Mouse (Mus musculus) thymus, postnatal 0 days (tissue): ENCODE measurements around the gene Vip. TPM values are rescaled to one million over a fixed set of nuclear protein-coding genes. Genes with fewer than 3 reads are reported as not detected.

Experiments
- DNase-seq: peaks from one replicate; pipeline ENCODE4 v3.0.0-alpha.2; 2015; ENCODE audit warnings: low spot score
- polyA plus RNA-seq: library from polyadenylated mRNA; unstranded; fragments of >200 nt; fragmentation: Nextera tagmentation; extraction: Ambion mirVana; gene quantifications from 2 replicates; pipeline ENCODE4 v1.2.1, GENCODE M21; 2015

Gene Vip
- polyA plus RNA-seq = 0.32 and 0.51 TPM in 2 replicates

DNA sequence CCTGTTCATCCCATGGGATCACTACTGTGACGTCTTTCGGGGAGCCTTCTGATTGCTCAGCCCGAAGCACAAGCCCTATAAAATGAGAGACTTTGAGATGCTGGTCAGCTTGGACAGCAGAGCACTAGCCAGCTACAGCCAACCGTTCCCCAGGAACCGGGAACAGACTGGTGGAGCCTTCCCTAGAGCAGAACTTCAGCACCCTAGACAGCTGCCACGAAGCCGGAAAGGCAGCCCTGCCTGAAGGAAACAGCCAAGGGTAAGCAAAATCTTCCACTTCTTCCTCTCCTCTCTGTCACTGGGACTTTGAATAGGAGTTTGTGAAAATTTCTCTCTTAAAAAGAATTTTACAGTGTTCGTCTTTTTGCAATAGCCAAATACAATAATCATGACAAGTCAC, at the start of gene Vip:
Gene Vip, plus strand, starts transcription at position 107 of the 400 bp plus-strand sequence.
- DNase-seq = no peak

DNA sequence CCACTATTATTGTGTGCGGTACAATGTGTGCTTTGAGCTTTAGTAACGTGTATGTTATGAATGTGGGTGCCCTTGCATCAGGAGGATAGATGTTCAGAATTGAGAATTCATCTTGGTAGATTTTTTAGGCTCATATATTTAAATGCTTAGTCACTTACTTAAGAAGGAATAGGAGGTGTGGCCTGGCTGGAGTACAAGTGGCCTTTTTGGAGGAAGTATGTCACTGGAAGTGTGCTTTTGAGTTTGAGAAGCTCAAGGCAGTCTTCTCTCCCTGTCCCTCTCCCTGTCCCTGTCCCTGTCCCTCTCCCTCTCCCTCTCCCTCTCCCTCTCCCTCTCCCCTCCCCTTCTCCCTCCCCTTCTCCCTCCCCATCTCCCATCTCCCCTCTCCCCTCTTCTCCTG, 48.0 kb upstream of the Vip start:
- no peak for DNase-seq

DNA sequence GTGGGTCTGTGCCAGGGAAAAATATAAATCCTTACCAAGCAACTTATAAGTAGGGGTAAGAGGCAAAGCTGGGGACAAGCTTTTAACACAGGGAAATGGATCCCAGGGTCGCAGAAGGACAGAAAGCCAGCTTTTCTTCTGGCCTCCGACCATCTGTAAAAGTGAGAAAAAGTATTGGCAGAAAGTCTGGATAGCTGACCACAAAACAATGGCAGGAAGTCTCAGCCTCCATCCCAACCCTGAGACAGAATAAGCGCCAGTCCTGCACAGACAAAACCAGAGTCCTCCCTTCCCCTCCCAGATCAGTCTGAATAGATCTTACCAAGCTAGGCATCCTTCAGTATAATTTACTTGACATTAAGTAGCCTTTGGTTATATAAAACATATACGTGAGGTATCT, 47.0 kb upstream of the Vip start:
- no peak for DNase-seq

DNA sequence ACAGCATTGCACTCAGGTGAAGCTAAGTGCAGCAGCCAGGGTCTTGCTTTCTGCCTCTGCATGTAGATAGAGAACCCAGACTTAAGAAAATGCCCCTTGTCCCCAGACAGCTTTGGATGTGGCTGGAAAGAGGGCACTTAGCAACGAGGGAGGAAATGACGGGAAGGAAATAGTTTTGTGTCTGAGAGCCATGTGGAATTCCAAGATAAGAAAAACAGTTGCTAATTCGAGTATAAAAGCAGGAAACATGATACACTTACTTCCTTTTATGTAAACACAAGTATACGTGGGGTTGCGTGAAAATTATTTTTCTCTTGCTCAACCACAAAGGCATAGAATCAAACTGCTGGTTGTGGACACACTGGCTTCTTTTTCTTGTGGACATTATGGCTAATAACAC, 45.6 kb upstream of the Vip start, which contains the start of gene Myct1:
Gene Myct1, plus strand, starts transcription at position 312 of the 400 bp plus-strand sequence.
- no peak for DNase-seq

DNA sequence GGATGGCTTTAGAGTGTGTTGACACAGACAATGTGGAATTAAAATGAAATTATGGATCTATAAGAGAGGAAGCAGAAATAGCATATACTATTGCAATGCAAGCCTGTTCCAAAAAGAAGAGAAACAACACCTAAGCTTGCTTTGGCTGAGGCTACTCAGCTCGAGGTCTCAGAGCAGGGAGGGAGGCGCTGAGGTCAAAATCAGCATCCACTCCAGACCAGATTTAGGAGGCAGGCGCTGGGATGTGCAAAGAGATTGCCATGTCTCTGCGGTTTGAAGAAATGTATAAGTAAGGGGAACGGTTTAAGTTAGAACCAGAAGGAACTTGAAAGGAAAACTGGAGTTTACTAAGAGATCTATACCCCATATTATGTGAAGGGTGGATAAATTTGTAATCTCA, 44.6 kb upstream of the Vip start:
- no peak for DNase-seq

DNA sequence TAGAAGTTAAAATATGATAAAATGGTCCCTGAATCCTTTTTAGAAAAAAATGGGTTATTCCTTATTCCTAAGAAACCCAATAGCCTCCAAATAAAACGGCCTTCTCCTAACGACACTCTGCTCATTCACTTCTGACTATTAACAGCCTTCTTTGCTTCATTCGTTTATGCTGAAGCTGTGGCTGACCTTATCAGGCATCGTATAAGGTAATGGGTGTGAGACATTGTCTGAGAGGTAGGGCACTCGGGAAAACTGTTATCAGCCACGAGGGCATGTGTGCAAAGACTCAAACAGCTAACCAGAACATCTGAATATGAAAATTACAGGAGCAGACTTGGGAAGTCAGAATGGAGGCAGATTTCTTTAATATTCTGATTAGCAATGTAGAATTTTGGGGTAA, 42.5 kb upstream of the Vip start:
- no peak for DNase-seq

DNA sequence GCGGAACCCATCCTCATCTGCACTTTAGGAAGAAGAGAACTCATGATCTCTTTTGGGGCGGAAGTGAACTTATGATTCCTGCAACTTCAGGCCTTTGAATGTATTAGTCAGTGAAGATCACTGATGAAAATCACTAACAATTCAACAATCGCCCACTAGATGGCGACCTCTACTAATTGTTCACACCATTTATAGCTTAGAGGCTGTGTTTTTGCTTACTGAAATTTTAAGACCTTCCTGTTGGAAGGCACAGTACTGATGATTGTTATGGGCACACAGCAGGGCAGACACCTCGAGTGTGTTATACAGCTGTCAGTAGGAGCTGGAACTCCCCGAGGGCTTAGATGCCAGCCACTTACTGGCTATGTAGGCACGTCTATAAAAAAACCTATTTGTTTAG, 38.9 kb upstream of the Vip start:
- DNase-seq = peak; percentile 55

DNA sequence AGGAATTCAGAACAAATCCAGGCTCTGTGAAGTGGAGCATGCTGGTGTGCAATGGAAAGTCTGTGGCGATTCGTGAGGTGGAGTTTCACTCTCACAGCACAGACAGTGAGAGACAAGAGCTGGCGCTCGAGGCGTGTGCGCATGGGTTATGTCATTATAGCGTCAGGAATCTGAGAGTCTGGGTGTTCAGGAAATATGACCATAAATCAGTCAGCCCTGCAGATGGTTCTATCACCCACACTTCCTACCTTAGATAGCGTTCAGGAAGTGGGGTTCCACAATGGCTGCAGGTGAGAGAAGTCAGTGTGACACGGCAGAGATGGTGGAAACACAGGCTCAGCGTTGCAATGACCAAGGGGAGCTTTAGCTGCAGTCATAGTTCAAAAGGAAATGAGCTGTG, 35.5 kb upstream of the Vip start:
- no peak for DNase-seq

DNA sequence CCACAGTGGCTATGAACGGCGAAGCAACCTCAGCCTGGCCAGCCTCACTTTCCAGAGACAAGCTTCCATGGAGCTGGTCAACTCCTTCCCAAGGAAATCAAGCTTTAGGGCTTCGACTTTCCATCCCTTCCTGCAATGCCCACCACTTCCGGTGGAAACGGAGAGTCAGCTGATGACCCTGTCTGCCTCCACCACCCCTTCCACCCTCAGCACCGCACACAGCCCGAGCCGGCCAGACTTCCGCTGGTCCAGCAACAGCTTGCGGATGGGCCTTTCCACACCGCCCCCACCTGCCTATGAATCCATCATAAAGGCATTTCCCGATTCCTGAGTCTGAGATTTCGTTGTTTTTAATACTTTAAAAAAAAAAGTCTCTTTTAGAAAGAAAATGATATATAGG, 34.6 kb upstream of the Vip start:
- no peak for DNase-seq

DNA sequence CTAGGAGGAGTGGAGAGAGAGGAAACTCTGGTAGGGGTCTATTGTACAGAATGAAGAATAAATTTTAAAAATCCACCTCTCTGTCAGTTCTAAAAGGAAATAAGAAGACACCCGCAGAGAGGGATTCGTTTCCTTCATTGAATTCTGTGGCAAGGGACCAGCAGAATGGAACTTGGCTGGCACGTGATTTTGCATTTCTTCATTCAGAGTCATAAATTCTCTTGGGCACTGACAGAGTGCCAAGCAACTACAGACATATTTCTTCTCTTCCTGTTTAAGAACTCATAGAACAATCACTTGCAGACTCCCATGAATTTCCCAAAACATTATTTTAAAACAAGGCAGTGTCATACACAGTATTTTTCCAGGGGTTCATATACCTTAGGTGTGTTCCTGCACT, 30.1 kb upstream of the Vip start:
- no peak for DNase-seq

DNA sequence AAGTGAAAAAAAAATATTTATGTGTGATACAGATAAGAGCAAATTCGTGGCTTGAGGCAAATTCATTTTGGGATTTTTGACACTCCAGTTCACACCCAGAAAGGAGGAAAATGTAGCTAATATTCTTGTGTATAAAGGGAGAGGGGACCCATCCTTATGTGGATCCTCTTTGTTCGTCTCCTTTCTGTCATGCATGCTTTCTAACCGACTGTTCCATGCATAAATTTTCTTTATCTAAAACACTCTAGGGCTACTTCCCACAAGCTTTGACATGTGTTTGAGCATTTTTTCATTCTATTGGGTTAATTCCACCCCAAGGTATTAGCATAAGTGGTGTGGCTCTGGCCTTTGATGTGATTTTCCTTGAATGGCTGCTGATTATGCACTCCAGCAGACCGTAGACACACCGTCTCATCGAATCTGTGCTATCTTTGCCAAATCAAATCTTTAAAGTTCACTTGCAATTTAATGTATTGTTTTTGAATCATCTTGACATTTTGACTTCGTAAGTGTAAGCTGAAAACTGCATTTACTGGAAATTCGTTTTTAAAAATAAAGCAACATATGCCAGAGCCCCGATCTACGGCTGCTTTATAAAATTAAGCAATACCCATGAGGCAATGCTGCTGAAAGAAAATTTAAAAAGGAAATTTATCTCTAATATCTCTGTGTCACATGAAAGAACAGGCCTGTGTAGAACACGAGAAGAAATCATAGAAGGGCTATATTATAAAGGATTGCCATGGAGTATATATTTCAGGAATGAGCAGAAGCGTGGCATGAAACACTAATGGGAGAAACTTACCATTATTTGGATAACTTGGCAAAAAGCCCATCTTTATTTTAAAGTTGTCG, 23.6 kb upstream of the Vip start:
- no peak for DNase-seq

DNA sequence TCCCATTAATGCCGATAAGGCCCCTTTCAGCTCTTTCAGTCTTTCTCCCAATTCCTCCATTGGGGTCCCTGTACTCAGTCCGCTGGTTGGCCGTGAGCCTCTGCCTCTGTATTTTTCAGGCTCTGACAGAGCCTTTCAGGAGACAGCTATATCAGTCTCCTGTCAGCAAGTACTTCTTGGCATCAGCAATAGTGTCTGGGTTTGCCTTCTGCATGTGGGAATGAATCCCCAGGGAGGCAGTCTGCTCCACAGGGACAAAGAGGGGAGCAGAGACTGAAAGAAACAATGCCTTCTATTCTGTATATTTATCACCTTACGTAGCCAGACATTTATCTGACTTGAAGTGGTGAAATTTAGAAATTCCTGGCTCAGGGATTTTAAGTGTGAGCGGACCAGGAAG, 12.8 kb upstream of the Vip start:
- no peak for DNase-seq

DNA sequence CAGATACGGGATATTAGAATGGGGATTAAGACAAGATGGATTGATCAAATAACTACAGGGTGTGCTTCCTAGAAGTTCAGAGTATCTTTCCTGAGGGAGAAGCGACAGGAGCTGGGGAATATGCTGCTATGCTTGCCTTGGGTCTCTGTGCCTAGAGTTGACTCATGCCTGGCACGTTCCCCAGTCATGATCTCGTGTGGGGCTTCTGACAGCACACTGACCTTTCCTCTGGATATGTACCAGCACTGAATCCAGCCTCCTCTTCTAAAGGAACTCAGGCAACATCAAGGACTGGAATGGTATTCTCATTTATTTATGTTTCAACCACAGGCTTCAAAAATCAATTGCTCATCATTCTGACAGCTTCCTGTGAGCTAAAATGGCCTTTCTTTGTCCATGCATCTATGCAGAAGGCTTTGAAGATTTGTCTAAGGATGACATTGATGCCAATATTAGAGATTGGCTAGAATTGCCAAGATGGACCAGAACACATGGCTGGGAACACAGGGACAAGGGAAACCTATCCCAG, 5.3 kb upstream of the Vip start:
- no peak for DNase-seq

DNA sequence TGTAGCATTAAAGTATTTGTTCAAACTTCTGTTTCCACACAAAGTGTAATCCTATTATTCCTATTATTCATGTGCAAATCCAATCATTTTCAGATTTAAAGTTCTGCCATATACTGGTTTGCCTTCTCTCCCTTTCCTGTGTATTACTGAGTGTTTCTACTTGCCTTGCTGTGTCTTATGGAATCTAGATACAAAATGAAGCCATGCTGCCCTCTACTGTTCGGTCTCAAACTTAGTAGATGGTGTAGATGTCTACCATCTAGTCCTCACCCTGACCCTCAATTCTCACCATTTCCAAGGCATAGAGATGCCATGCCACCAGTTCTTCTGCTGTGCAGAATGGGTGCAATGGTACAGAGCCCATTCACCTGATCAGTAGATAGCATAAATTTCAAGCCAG, 4.7 kb upstream of the Vip start:
- peak; percentile 7 for DNase-seq

DNA sequence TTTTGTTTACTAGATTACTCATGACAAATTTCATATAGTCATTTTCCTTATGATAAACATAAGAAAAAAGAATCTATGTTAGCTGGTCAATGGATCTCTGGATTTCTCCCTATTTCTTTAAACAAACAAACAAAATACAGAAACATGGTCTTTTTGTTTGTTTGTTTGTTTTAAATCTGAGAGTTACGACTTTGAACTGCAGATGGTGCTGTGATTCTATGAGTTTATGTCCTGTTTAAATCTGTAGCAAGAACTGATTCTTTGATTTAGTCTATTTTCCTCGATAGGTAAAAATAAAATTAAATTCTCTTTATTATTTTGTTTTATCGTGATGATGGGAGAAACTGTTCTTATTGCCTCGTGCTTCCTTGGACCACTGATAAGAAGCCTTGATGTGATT, 1.7 kb upstream of the Vip start:
- no peak for DNase-seq

DNA sequence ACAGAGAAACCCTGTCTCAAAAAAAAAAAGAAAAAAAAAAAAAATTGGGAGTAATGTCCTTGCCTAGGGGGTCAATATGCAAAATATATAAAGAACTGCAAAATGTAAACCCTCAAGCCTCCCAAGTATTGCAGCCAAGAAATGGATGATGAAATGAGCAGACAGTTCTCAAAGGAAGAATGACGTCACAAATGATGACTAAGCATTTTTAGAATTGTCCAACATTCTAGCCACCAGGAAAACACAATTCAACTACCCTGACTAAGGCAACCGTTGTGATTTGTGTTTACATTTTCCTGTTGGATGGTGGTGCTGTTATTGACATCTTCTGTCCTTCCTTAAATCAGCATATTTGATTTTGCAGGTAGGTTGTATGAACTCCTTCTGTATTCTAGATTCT, 42.3 kb downstream of the Vip start:
- DNase-seq = no peak

DNA sequence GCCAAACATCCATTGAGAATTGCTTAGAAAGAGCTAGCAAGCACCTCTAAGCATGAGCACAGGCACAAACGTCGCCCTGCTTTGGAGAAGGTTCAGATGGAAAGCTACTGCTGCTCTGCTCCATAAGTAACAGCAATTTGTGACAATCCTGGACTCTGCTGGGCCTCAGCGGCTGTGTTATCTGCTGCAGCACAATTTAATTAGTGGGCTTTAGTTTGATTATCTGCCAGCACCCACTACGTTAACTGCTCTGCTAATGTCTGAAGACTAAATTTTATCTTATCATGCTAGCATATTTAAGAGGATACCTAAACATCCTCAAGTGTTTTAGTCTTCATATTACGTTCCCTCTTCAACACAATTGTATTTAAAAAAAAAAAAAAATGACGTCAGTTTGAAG, 46.6 kb downstream of the Vip start:
- DNase-seq = no peak

DNA sequence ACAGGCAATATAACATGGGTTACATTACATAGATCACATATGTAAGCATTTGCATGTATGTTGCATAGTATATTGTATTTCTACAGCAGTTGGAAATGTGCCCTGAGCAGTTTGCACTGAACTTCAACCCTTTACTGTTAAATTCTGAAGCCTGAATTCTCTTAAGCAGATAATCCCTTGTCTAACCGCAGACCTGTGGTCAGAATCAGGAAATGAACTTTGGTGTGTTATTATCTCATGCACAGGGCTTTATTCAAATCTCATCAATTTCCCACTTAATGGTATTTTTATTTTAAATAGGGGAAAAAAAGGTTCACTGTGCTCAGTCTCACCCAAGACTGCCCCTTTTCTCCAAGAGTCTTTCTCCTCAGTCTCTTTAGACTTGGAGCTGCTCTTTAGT, 55.3 kb downstream of the Vip start:
- no peak for DNase-seq

Other genes starting within 250 kb of the Vip start
- gene Syne1, start 87.7 kb upstream of the Vip start, polyA plus RNA-seq = 8.3 and 11.5 TPM in 2 replicates
- gene Myct1, start 45.4 kb upstream of the Vip start, polyA plus RNA-seq = 1.3 and 1.5 TPM in 2 replicates
- 112 and 116 TPM in 2 replicates for gene Fbxo5, start 166.4 kb downstream of the Vip start, polyA plus RNA-seq
- 15.3 and 18.0 TPM in 2 replicates for gene Mtrf1l, start 184.7 kb downstream of the Vip start, polyA plus RNA-seq